Mouse (Mus musculus): Measurements from ENCODE around the gene Rab30.
"Not testable (repeated sequence)": the region's sequence is repeated elsewhere in the genome, so short reads cannot be mapped to it uniquely, and the experiment has no call there.

Gene Rab30

GRCm38 (mm10) chr7:92741152-92741860, at the start of gene Rab30:
TSS of gene Rab30 (plus strand) at chr7:92741603.
- in situ Hi-C loops (cut with MboI; ENCODE audit: low pct_unique_long_range_greater_than_20kb in 1 of 2, low sequenced_read_pairs in 2 of 2, unreplicated experiment in 1 of 2), result no loop called here

- in situ Hi-C loops (cut with MboI; ENCODE audit: low pct_unique_long_range_greater_than_20kb in 1 of 2, low sequenced_read_pairs in 2 of 2, unreplicated experiment in 1 of 2), result no loop called here
Measured at GRCm38 (mm10) chr7:92696395-92696794, 45.0 kb upstream of the Rab30 start.

GRCm38 (mm10) chr7:92698770-92699169, 42.6 kb upstream of the Rab30 start:
- in situ Hi-C loops (cut with MboI; ENCODE audit: low pct_unique_long_range_greater_than_20kb in 1 of 2, low sequenced_read_pairs in 2 of 2, unreplicated experiment in 1 of 2), result no loop called here

- in situ Hi-C loops (cut with MboI; ENCODE audit: low pct_unique_long_range_greater_than_20kb in 1 of 2, low sequenced_read_pairs in 2 of 2, unreplicated experiment in 1 of 2), result no loop called here
Measured at GRCm38 (mm10) chr7:92703661-92704060, 37.7 kb upstream of the Rab30 start.

- in situ Hi-C loops (cut with MboI; ENCODE audit: low pct_unique_long_range_greater_than_20kb in 1 of 2, low sequenced_read_pairs in 2 of 2, unreplicated experiment in 1 of 2), result no loop called here
Measured at GRCm38 (mm10) chr7:92705534-92705933, 35.9 kb upstream of the Rab30 start.

GRCm38 (mm10) chr7:92706711-92707110, 34.7 kb upstream of the Rab30 start:
- in situ Hi-C loops (cut with MboI; ENCODE audit: low pct_unique_long_range_greater_than_20kb in 1 of 2, low sequenced_read_pairs in 2 of 2, unreplicated experiment in 1 of 2), result no loop called here

GRCm38 (mm10) chr7:92709573-92709972, 31.8 kb upstream of the Rab30 start:
- in situ Hi-C loops (cut with MboI; ENCODE audit: low pct_unique_long_range_greater_than_20kb in 1 of 2, low sequenced_read_pairs in 2 of 2, unreplicated experiment in 1 of 2), result no loop called here

- in situ Hi-C loops (cut with MboI; ENCODE audit: low pct_unique_long_range_greater_than_20kb in 1 of 2, low sequenced_read_pairs in 2 of 2, unreplicated experiment in 1 of 2), result no loop called here
Measured at GRCm38 (mm10) chr7:92711593-92711992, 29.8 kb upstream of the Rab30 start.

GRCm38 (mm10) chr7:92715055-92715454, 26.3 kb upstream of the Rab30 start:
- in situ Hi-C loops (cut with MboI; ENCODE audit: low pct_unique_long_range_greater_than_20kb in 1 of 2, low sequenced_read_pairs in 2 of 2, unreplicated experiment in 1 of 2), result no loop called here

GRCm38 (mm10) chr7:92720156-92720905, 21.1 kb upstream of the Rab30 start:
- in situ Hi-C loops (cut with MboI; ENCODE audit: low pct_unique_long_range_greater_than_20kb in 1 of 2, low sequenced_read_pairs in 2 of 2, unreplicated experiment in 1 of 2), result no loop called here

- in situ Hi-C loops (cut with MboI; ENCODE audit: low pct_unique_long_range_greater_than_20kb in 1 of 2, low sequenced_read_pairs in 2 of 2, unreplicated experiment in 1 of 2), result no loop called here
Measured at GRCm38 (mm10) chr7:92723750-92724149, 17.7 kb upstream of the Rab30 start.

GRCm38 (mm10) chr7:92724261-92724660, 17.1 kb upstream of the Rab30 start:
- in situ Hi-C loops (cut with MboI; ENCODE audit: low pct_unique_long_range_greater_than_20kb in 1 of 2, low sequenced_read_pairs in 2 of 2, unreplicated experiment in 1 of 2), result no loop called here

- in situ Hi-C loops (cut with MboI; ENCODE audit: low pct_unique_long_range_greater_than_20kb in 1 of 2, low sequenced_read_pairs in 2 of 2, unreplicated experiment in 1 of 2), result not testable (repeated sequence)
Measured at GRCm38 (mm10) chr7:92729583-92729982, 11.8 kb upstream of the Rab30 start.

GRCm38 (mm10) chr7:92730465-92730864, 10.9 kb upstream of the Rab30 start:
- in situ Hi-C loops (cut with MboI; ENCODE audit: low pct_unique_long_range_greater_than_20kb in 1 of 2, low sequenced_read_pairs in 2 of 2, unreplicated experiment in 1 of 2), result no loop called here

GRCm38 (mm10) chr7:92730959-92731358, 10.4 kb upstream of the Rab30 start:
- in situ Hi-C loops (cut with MboI; ENCODE audit: low pct_unique_long_range_greater_than_20kb in 1 of 2, low sequenced_read_pairs in 2 of 2, unreplicated experiment in 1 of 2), result no loop called here

GRCm38 (mm10) chr7:92732136-92732535, 9.3 kb upstream of the Rab30 start:
- in situ Hi-C loops (cut with MboI; ENCODE audit: low pct_unique_long_range_greater_than_20kb in 1 of 2, low sequenced_read_pairs in 2 of 2, unreplicated experiment in 1 of 2), result no loop called here

- in situ Hi-C loops (cut with MboI; ENCODE audit: low pct_unique_long_range_greater_than_20kb in 1 of 2, low sequenced_read_pairs in 2 of 2, unreplicated experiment in 1 of 2), result no loop called here
Measured at GRCm38 (mm10) chr7:92737560-92737959, 3.8 kb upstream of the Rab30 start.

- in situ Hi-C loops (cut with MboI; ENCODE audit: low pct_unique_long_range_greater_than_20kb in 1 of 2, low sequenced_read_pairs in 2 of 2, unreplicated experiment in 1 of 2), result no loop called here
Measured at GRCm38 (mm10) chr7:92739956-92740355, 1.4 kb upstream of the Rab30 start.

GRCm38 (mm10) chr7:92740411-92741115, 840 bp upstream of the Rab30 start:
- in situ Hi-C loops (cut with MboI; ENCODE audit: low pct_unique_long_range_greater_than_20kb in 1 of 2, low sequenced_read_pairs in 2 of 2, unreplicated experiment in 1 of 2), result no loop called here

Data from mouse embryonic stem cell (cell line).